Mouse (Mus musculus): ENCODE measurements around the gene Meiob.

DNA sequence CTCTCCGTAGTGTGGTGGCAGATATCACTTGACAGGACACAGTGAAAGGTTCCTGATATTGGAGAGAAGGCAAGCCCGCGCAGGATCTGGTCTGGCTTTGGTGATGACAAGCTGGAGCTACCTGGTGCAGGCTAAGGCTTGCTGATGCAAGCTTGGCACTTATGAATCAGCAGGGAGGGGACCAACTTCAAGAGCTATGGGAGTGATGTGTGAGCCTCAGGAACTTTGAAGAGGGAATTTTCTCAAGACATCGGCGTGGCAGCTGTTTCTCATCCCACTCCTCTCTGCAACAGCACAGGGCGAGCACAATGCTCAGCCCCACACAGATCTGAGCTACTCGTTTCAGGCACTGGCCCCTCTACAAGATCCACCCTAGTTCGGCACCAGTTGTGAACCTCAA lies 35.8 kb downstream of the Meiob start, which contains the start of gene Hagh:
- no peak for TF ChIP-seq CTCF (IDR thresholded peaks at IDR 0.05; ENCODE audit: low read depth)
- TF ChIP-seq EP300 (optimal IDR thresholded peaks at IDR 0.05) = no peak
